Mouse (Mus musculus): ENCODE data around the gene Crispld2.

GRCm38 (mm10) chr8:120079361-120079760 lies 87.1 kb downstream of the Crispld2 start:
- TF ChIP-seq CHD2 (IDR thresholded peaks at IDR 0.05; ENCODE audit: low read depth, low read length) (no peak), ZNF384 (IDR thresholded peaks at IDR 0.05; ENCODE audit: low read depth, low read length) (no peak)
